Mouse (Mus musculus) lung, adult 2 months (tissue): ENCODE measurements around the gene Dnaja1.

ENCODE experiments used
- CTCF ChIP-seq: fragments of 200-500 bp; IDR thresholded peaks from 2 replicates; pipeline ENCODE4 v1.5.1; 2011; ENCODE audit warnings: mild to moderate bottlenecking, low read length, control low read depth; ENCODE audit not compliant: insufficient read depth
- POLR2A ChIP-seq: fragments of 200-500 bp; IDR thresholded peaks from 2 replicates; pipeline ENCODE4 v1.6.1; 2011; ENCODE audit warnings: low read depth, mild to moderate bottlenecking, control low read depth, low read length, borderline replicate concordance; ENCODE audit errors: extremely low read depth

DNA sequence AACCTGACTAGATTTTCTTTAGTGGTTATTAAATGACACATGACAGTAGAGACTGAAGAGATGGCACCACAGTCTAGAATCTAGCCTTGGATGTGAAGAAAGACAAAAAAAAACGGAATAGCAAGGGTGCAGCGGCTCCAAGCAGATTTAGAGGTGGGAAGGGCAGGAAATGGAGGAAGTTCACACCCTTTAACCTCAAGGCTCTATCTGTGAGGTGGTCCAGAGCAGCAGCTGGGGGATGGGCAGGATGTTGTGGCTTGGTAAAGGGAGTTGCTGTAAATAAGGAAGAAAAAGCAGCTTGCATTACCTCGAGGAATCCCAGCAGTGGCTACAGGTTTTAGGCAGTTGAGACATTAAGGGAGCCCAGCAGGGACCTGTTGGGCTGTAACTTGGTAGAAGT, 59.2 kb downstream of the Dnaja1 start:
- TF ChIP-seq CTCF (no peak), POLR2A (no peak)
